Mouse (Mus musculus) embryonic fibroblast, embryonic 13.5 days (primary cell): ENCODE data around the gene Mrps23.

Source experiments
- CTCF ChIP-seq: IDR thresholded peaks from 2 replicates; pipeline ENCODE4 v1.5.1; 2011; ENCODE audit warnings: mild to moderate bottlenecking, control low read depth, low read length, moderate library complexity, borderline replicate concordance; ENCODE audit not compliant: insufficient read depth
- POLR2A ChIP-seq: IDR thresholded peaks from 2 replicates; pipeline ENCODE4 v1.6.1; 2011; ENCODE audit warnings: low read depth, mild to moderate bottlenecking, control low read depth, low read length, moderate library complexity

GRCm38 (mm10) chr11:88188635-88189034, 15.6 kb upstream of the Mrps23 start:
- TF ChIP-seq CTCF (no peak), POLR2A (no peak)
